Mouse (Mus musculus) inflammation-experienced regulatory T-cells (primary cell): ENCODE results near the gene Olfr1330. TPM values are rescaled to one million over a fixed set of nuclear protein-coding genes. Genes with fewer than 3 reads are reported as not detected.

ENCODE experiments used
- polyA plus RNA-seq, 2 experiments: library from polyadenylated mRNA; unstranded; fragments of 100-300 nt; shearing (Covaris generic); gene quantifications; one replicate each; pipeline ENCODE4 v1.2.1; 2017

Olfr1330 gene
- polyA plus RNA-seq: 1 to 10 TPM in 1 of 2 experiments, under 1 TPM in 1; 0.33 to 1.3 TPM

DNA sequence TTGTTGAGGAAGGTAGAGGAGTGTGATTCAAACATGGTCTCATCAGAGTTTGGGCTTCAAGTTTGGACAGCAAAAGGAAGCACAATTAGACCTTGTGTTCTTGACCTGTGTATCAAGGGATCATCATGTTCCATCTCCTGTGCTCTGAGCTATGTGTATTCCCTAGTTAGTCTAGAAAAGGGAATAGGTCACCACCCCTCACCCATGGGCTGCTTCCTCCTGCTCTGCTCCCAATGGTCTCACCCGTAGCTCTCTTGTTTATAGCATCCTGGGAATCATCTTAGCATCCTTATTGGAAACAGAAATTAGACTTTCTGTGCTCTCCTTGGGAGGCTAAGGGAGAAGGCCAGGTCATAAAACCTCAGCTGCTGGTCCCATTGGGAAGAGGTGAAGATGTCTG is at the start of gene Olfr1330:
TSS of gene Olfr1330 (plus strand) at position 301 of the 400 bp plus-strand sequence.

GRCm38 (mm10) chr4:118864349-118864748 is 24.0 kb upstream of the Olfr1330 start, which contains the start of gene Olfr1331:
TSS of gene Olfr1331 (plus strand) at chr4:118864649.

GRCm38 (mm10) chr4:118917365-118917764 is 29.0 kb downstream of the Olfr1330 start, which contains the start of gene Olfr1329:
TSS of gene Olfr1329 (minus strand) at chr4:118917465.

GRCm38 (mm10) chr4:118938512-118938911 is 50.1 kb downstream of the Olfr1330 start, which contains the start of gene Olfr1328:
TSS of gene Olfr1328 (minus strand) at chr4:118938612.

Other genes with a start within 250 kb of the Olfr1330 start
- not detected for gene Olfr62, start 229.6 kb upstream of the Olfr1330 start, polyA plus RNA-seq
- not detected for gene Olfr1342, start 195.8 kb upstream of the Olfr1330 start, polyA plus RNA-seq
- 1 to 10 TPM in 1 of 2 experiments, under 1 TPM in 1; 0.43 to 2.0 TPM for gene Olfr1341, start 185.1 kb upstream of the Olfr1330 start, polyA plus RNA-seq
- gene Olfr1340, start 168.5 kb upstream of the Olfr1330 start, polyA plus RNA-seq: under 1 TPM in 1 of 2 experiments, not detected in 1; 0.10 TPM
- not detected for gene Olfr1339, start 156.4 kb upstream of the Olfr1330 start, polyA plus RNA-seq
- gene Olfr1338, start 129.9 kb upstream of the Olfr1330 start, polyA plus RNA-seq: under 1 TPM in 1 of 2 experiments, not detected in 1; 0.45 TPM
- not detected for gene Olfr1337, start 106.0 kb upstream of the Olfr1330 start, polyA plus RNA-seq
- gene Olfr1335, start 78.7 kb upstream of the Olfr1330 start, polyA plus RNA-seq: not detected
- gene Olfr1333, start 52.3 kb upstream of the Olfr1330 start, polyA plus RNA-seq: not detected
- 1 to 10 TPM in 1 of 2 experiments, under 1 TPM in 1; 0.10 to 3.5 TPM for gene Olfr1331, start 23.9 kb upstream of the Olfr1330 start, polyA plus RNA-seq
- gene Olfr1329, start 28.9 kb downstream of the Olfr1330 start, polyA plus RNA-seq: not detected
- gene Olfr1328, start 50.0 kb downstream of the Olfr1330 start, polyA plus RNA-seq: under 1 TPM in 1 of 2 experiments, not detected in 1; 0.22 TPM
- under 1 TPM in 1 of 2 experiments, not detected in 1; 0.23 TPM for gene Lao1, start 73.0 kb downstream of the Olfr1330 start, polyA plus RNA-seq
- gene Slc2a1, start 220.1 kb downstream of the Olfr1330 start, polyA plus RNA-seq: 10 to 100 TPM; 47.7 to 57.4 TPM